Mouse (Mus musculus): ENCODE measurements around the gene Psmc1. TPM values are rescaled to one million over a fixed set of nuclear protein-coding genes. Genes with fewer than 3 reads are reported as not detected.

Gene Psmc1
- 100 to 1,000 TPM; 185 to 216 TPM for total RNA-seq (2021)
- long read RNA-seq, experiment 1, transcript Psmc1-201 (11 exons, 1,591 nt), result major isoform, 189 of 244 reads
- long read RNA-seq, experiment 1, partial matches to known transcripts, result 30 of 244 reads
- long read RNA-seq, experiment 1, other reads (novel, unspliced or antisense), result 24 of 244 reads
- long read RNA-seq, experiment 2, transcript Psmc1-201 (11 exons, 1,591 nt), result major isoform, 98 of 130 reads
- long read RNA-seq, experiment 2, partial matches to known transcripts, result 13 of 130 reads
- long read RNA-seq, experiment 2, other reads (novel, unspliced or antisense), result 19 of 130 reads

- H3K4me3 ChIP-seq, result peak within 1 kb of the TSS; percentile 78
- peak; percentile 71 to 81 for DNase-seq (ENCODE audit: extremely low spot score in 1 of 2, low spot score in 2 of 2)
- intact Hi-C loops (cut with DNase I), result loop anchor here (5.0 kb wide), 1 partner anchor 1028 kb away; no protein-coding TSS in a partner anchor
- H3K27ac ChIP-seq, result peak within 1 kb of the TSS; percentile 97
- TF ChIP-seq CTCF (IDR thresholded peaks at IDR 0.05), result no peak
These were observed at the start of gene Psmc1 for GRCm38 (mm10) chr12:100109986-100110696. Gene Psmc1, plus strand, starts transcription at chr12:100110154.

- Histone ChIP-seq H3K27ac (no peak overlapping the region), H3K4me3 (no peak overlapping the region)
- intact Hi-C loops (cut with DNase I), result no loop called here
- no peak for DNase-seq (ENCODE audit: extremely low spot score in 1 of 2, low spot score in 2 of 2)
- no peak for TF ChIP-seq CTCF (IDR thresholded peaks at IDR 0.05)
These were observed 48.9 kb upstream of the Psmc1 start for GRCm38 (mm10) chr12:100061071-100061470.

GRCm38 (mm10) chr12:100061826-100062225 lies 48.1 kb upstream of the Psmc1 start:
- TF ChIP-seq CTCF (IDR thresholded peaks at IDR 0.05), result no peak
- no peak for DNase-seq (ENCODE audit: extremely low spot score in 1 of 2, low spot score in 2 of 2)
- Histone ChIP-seq H3K27ac (no peak overlapping the region), H3K4me3 (no peak overlapping the region)
- intact Hi-C loops (cut with DNase I), result no loop called here

GRCm38 (mm10) chr12:100062584-100062983 lies 47.4 kb upstream of the Psmc1 start:
- no peak for DNase-seq (ENCODE audit: extremely low spot score in 1 of 2, low spot score in 2 of 2)
- intact Hi-C loops (cut with DNase I), result no loop called here
- TF ChIP-seq CTCF (IDR thresholded peaks at IDR 0.05), result no peak
- H3K4me3 ChIP-seq, result no peak overlapping the region
- no peak overlapping the region for H3K27ac ChIP-seq

GRCm38 (mm10) chr12:100065109-100065508 lies 44.8 kb upstream of the Psmc1 start:
- no peak for TF ChIP-seq CTCF (IDR thresholded peaks at IDR 0.05)
- intact Hi-C loops (cut with DNase I), result no loop called here
- no peak for DNase-seq (ENCODE audit: extremely low spot score in 1 of 2, low spot score in 2 of 2)
- Histone ChIP-seq H3K27ac (no peak overlapping the region; the same call in 1 of the 2 replicates), H3K4me3 (no peak overlapping the region)

- no peak overlapping the region for H3K27ac ChIP-seq
- DNase-seq (ENCODE audit: extremely low spot score in 1 of 2, low spot score in 2 of 2), result no peak
- no peak for TF ChIP-seq CTCF (IDR thresholded peaks at IDR 0.05)
- H3K4me3 ChIP-seq, result no peak overlapping the region
- intact Hi-C loops (cut with DNase I), result no loop called here
These were observed 42.5 kb upstream of the Psmc1 start for GRCm38 (mm10) chr12:100067477-100067876.

GRCm38 (mm10) chr12:100073201-100073672 lies 36.7 kb upstream of the Psmc1 start:
- intact Hi-C loops (cut with DNase I), result no loop called here
- peak in 1 of 2 experiments; percentile 17 for DNase-seq (ENCODE audit: extremely low spot score in 1 of 2, low spot score in 2 of 2)
- no peak for TF ChIP-seq CTCF (IDR thresholded peaks at IDR 0.05)
- no peak overlapping the region for H3K4me3 ChIP-seq
- peak overlapping the region; percentile 21; the same call in 1 of the 2 replicates for H3K27ac ChIP-seq

- intact Hi-C loops (cut with DNase I), result no loop called here
- no peak for TF ChIP-seq CTCF (IDR thresholded peaks at IDR 0.05)
- no peak overlapping the region for H3K27ac ChIP-seq
- DNase-seq (ENCODE audit: extremely low spot score in 1 of 2, low spot score in 2 of 2), result no peak
- H3K4me3 ChIP-seq, result no peak overlapping the region
These were observed 34.2 kb upstream of the Psmc1 start for GRCm38 (mm10) chr12:100075715-100076114.

- Histone ChIP-seq H3K4me3 (no peak overlapping the region), H3K27ac (no peak overlapping the region)
- no peak for DNase-seq (ENCODE audit: extremely low spot score in 1 of 2, low spot score in 2 of 2)
- TF ChIP-seq CTCF (IDR thresholded peaks at IDR 0.05), result no peak
- intact Hi-C loops (cut with DNase I), result no loop called here
These were observed 30.2 kb upstream of the Psmc1 start for GRCm38 (mm10) chr12:100079636-100080286.

GRCm38 (mm10) chr12:100088026-100088425 lies 21.9 kb upstream of the Psmc1 start:
- Histone ChIP-seq H3K4me3 (no peak overlapping the region), H3K27ac (no peak overlapping the region)
- no peak for DNase-seq (ENCODE audit: extremely low spot score in 1 of 2, low spot score in 2 of 2)
- no peak for TF ChIP-seq CTCF (IDR thresholded peaks at IDR 0.05)
- intact Hi-C loops (cut with DNase I), result no loop called here

- TF ChIP-seq CTCF (IDR thresholded peaks at IDR 0.05), result no peak
- Histone ChIP-seq H3K27ac (no peak overlapping the region), H3K4me3 (no peak overlapping the region)
- intact Hi-C loops (cut with DNase I), result no loop called here
- DNase-seq (ENCODE audit: extremely low spot score in 1 of 2, low spot score in 2 of 2), result no peak
These were observed 20.7 kb upstream of the Psmc1 start for GRCm38 (mm10) chr12:100089265-100089664.

GRCm38 (mm10) chr12:100090750-100091149 lies 19.2 kb upstream of the Psmc1 start:
- no peak for TF ChIP-seq CTCF (IDR thresholded peaks at IDR 0.05)
- intact Hi-C loops (cut with DNase I), result no loop called here
- no peak overlapping the region for H3K4me3 ChIP-seq
- H3K27ac ChIP-seq, result no peak overlapping the region
- no peak for DNase-seq (ENCODE audit: extremely low spot score in 1 of 2, low spot score in 2 of 2)

Measured in left cerebral cortex, adult 2 months (tissue).